Mouse (Mus musculus): ENCODE results near the gene Tspan5. TPM values are rescaled to one million over a fixed set of nuclear protein-coding genes. Genes with fewer than 3 reads are reported as not detected.

Gene Tspan5
- total and polyA plus RNA-seq, 2 experiments: 0.48 to 0.65 TPM

DNA sequence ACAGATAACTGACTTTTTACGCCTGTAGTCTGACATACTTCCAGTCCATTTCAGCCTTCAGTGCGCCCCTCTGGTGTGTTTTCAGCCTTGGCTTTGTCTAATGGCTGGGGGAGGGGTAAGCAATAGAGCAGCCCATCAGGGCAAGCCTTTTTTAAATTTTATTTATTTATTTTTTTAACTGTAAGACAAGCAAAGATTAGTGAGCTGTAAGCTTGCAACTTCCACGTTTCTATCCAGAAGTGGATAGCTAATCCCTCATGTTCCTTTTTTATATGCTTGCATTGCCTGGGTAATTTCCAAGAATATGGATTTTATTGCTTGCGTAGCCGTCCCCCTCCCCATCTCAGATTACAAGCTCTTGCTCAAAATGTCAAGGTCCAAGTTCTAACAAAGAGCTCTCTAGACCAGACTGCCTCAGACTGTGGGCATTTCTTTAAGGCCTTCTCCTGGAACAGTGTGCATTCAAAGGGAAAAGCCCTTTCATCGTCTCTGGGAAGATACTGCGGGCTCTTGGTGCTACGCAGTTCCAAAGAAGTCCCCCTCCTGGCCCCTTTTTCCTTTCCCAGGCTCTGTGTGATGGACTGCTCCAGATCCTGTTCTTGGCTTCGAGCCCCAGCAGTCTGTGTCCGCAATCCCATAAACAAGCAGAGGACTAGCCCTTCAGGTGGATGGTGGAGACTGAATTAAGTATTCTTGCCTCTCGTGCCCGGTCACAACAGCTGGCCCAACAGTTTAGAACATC lies 116.0 kb downstream of the Tspan5 start:
- Histone ChIP-seq H3K9ac (ENCODE audit: low read depth, low read length) (no peak overlapping the region), H3K4me3 (ENCODE audit: insufficient read depth, low read depth, low read length) (no peak overlapping the region), H3K79me2 (ENCODE audit: control insufficient read depth, insufficient read depth, low read length) (no peaks in the 10 kb centered on the region), H3K36me3 (ENCODE audit: control insufficient read depth, insufficient read depth, low read length) (no peaks in the 10 kb centered on the region), H3K27me3 (ENCODE audit: control insufficient read depth, insufficient read depth, low read length) (no peaks in the 10 kb centered on the region), H3K4me1 (ENCODE audit: control insufficient read depth, insufficient read depth, low read length) (no peaks in the 10 kb centered on the region), H3K27ac (replicated peaks; ENCODE audit: insufficient read depth, low read depth, low read length) (no peak overlapping the region)
- TF ChIP-seq POLR2A (IDR thresholded peaks at IDR 0.05; ENCODE audit: extremely low read depth, insufficient read depth, low read length) (no peak), CTCF (IDR thresholded peaks at IDR 0.05; ENCODE audit: low read depth, low read length) (no peak)
- 76% methylated on average over 12 of the region's 12 CpGs for WGBS
- DNase-seq (ENCODE audit: extremely low read depth, low read depth, low spot score): no peak

- H3K27me3 ChIP-seq (ENCODE audit: control insufficient read depth, insufficient read depth, low read length): no peaks in the 10 kb centered on the region
- no peak overlapping the region for H3K9ac ChIP-seq (ENCODE audit: low read depth, low read length)
- WGBS: 86% methylated on average over 6 of the region's 6 CpGs
- no peak for DNase-seq (ENCODE audit: extremely low read depth, low read depth, low spot score)
- H3K4me3 ChIP-seq (ENCODE audit: insufficient read depth, low read depth, low read length): no peak overlapping the region
- no peaks in the 10 kb centered on the region for H3K36me3 ChIP-seq (ENCODE audit: control insufficient read depth, insufficient read depth, low read length)
- no peak for TF ChIP-seq CTCF (IDR thresholded peaks at IDR 0.05; ENCODE audit: low read depth, low read length)
- no peaks in the 10 kb centered on the region for H3K79me2 ChIP-seq (ENCODE audit: control insufficient read depth, insufficient read depth, low read length)
- no peak overlapping the region for H3K27ac ChIP-seq (replicated peaks; ENCODE audit: insufficient read depth, low read depth, low read length)
- H3K4me1 ChIP-seq (ENCODE audit: control insufficient read depth, insufficient read depth, low read length): no peaks in the 10 kb centered on the region
Measured at GRCm38 (mm10) chr3:138858649-138859048, 116.7 kb downstream of the Tspan5 start.

- Histone ChIP-seq H3K27ac (replicated peaks; ENCODE audit: insufficient read depth, low read depth, low read length) (no peak overlapping the region), H3K27me3 (ENCODE audit: control insufficient read depth, insufficient read depth, low read length) (no peaks in the 10 kb centered on the region), H3K4me3 (ENCODE audit: insufficient read depth, low read depth, low read length) (no peak overlapping the region), H3K4me1 (ENCODE audit: control insufficient read depth, insufficient read depth, low read length) (no peaks in the 10 kb centered on the region), H3K9ac (ENCODE audit: low read depth, low read length) (no peak overlapping the region), H3K36me3 (ENCODE audit: control insufficient read depth, insufficient read depth, low read length) (no peaks in the 10 kb centered on the region), H3K79me2 (ENCODE audit: control insufficient read depth, insufficient read depth, low read length) (no peaks in the 10 kb centered on the region)
- TF ChIP-seq CTCF (IDR thresholded peaks at IDR 0.05; ENCODE audit: low read depth, low read length): no peak
- TF ChIP-seq POLR2A (IDR thresholded peaks at IDR 0.05; ENCODE audit: extremely low read depth, insufficient read depth, low read length): no peak
- WGBS: 89% methylated on average over 8 of the region's 8 CpGs
- DNase-seq (ENCODE audit: extremely low read depth, low read depth, low spot score): no peak
Measured at GRCm38 (mm10) chr3:138859166-138859565, 117.2 kb downstream of the Tspan5 start.

GRCm38 (mm10) chr3:138859666-138860065 lies 117.7 kb downstream of the Tspan5 start:
- DNase-seq (ENCODE audit: extremely low read depth, low read depth, low spot score): no peak
- TF ChIP-seq CTCF (IDR thresholded peaks at IDR 0.05; ENCODE audit: low read depth, low read length): no peak
- no peak for TF ChIP-seq POLR2A (IDR thresholded peaks at IDR 0.05; ENCODE audit: extremely low read depth, insufficient read depth, low read length)
- 75% methylated on average over 8 of the region's 8 CpGs for WGBS

GRCm38 (mm10) chr3:138860257-138860760 lies 118.3 kb downstream of the Tspan5 start:
- Histone ChIP-seq H3K27me3 (ENCODE audit: control insufficient read depth, insufficient read depth, low read length) (no peaks in the 10 kb centered on the region), H3K79me2 (ENCODE audit: control insufficient read depth, insufficient read depth, low read length) (no peaks in the 10 kb centered on the region), H3K27ac (replicated peaks; ENCODE audit: insufficient read depth, low read depth, low read length) (no peak overlapping the region), H3K9ac (ENCODE audit: low read depth, low read length) (no peak overlapping the region), H3K4me1 (ENCODE audit: control insufficient read depth, insufficient read depth, low read length) (no peaks in the 10 kb centered on the region), H3K36me3 (ENCODE audit: control insufficient read depth, insufficient read depth, low read length) (no peaks in the 10 kb centered on the region), H3K4me3 (ENCODE audit: insufficient read depth, low read depth, low read length) (no peak overlapping the region)
- DNase-seq (ENCODE audit: extremely low read depth, low read depth, low spot score): no peak
- 55% methylated on average over 11 of the region's 11 CpGs for WGBS
- TF ChIP-seq POLR2A (IDR thresholded peaks at IDR 0.05; ENCODE audit: extremely low read depth, insufficient read depth, low read length): no peak
- no peak for TF ChIP-seq CTCF (IDR thresholded peaks at IDR 0.05; ENCODE audit: low read depth, low read length)

More at GRCm38 (mm10) chr3:138859666-138860065, 117.7 kb downstream of the Tspan5 start:
- H3K9ac ChIP-seq (ENCODE audit: low read depth, low read length): no peak overlapping the region
- no peaks in the 10 kb centered on the region for H3K36me3 ChIP-seq (ENCODE audit: control insufficient read depth, insufficient read depth, low read length)
- no peaks in the 10 kb centered on the region for H3K27me3 ChIP-seq (ENCODE audit: control insufficient read depth, insufficient read depth, low read length)
- no peak overlapping the region for H3K4me3 ChIP-seq (ENCODE audit: insufficient read depth, low read depth, low read length)
- no peak overlapping the region for H3K27ac ChIP-seq (replicated peaks; ENCODE audit: insufficient read depth, low read depth, low read length)
- no peaks in the 10 kb centered on the region for H3K4me1 ChIP-seq (ENCODE audit: control insufficient read depth, insufficient read depth, low read length)
- no peaks in the 10 kb centered on the region for H3K79me2 ChIP-seq (ENCODE audit: control insufficient read depth, insufficient read depth, low read length)

DNA sequence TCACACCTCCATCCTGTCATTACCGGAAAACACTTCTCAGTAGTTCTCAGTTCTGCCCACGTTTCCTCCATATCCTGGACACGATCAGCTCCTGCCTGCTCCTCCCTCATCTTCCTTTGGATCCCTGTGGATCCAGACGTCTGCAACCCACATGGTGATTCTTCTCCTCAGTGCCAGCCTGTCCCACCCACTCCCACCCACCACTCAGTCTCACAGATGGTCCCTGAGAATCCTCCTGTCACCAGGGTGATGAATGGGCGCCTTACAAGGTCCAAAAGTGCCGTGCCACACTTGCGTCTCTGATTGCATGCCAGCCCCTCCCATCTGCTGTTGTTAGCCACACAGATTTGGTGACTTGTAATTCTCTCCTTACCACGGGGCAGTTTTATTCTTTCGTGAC lies 119.0 kb downstream of the Tspan5 start:
- no peak for DNase-seq (ENCODE audit: extremely low read depth, low read depth, low spot score)
- no peaks in the 10 kb centered on the region for H3K79me2 ChIP-seq (ENCODE audit: control insufficient read depth, insufficient read depth, low read length)
- H3K4me1 ChIP-seq (ENCODE audit: control insufficient read depth, insufficient read depth, low read length): no peaks in the 10 kb centered on the region
- no peak overlapping the region for H3K9ac ChIP-seq (ENCODE audit: low read depth, low read length)
- TF ChIP-seq POLR2A (IDR thresholded peaks at IDR 0.05; ENCODE audit: extremely low read depth, insufficient read depth, low read length) (no peak), CTCF (IDR thresholded peaks at IDR 0.05; ENCODE audit: low read depth, low read length) (no peak)
- WGBS: 81% methylated on average over 9 of the region's 9 CpGs
- H3K27me3 ChIP-seq (ENCODE audit: control insufficient read depth, insufficient read depth, low read length): no peaks in the 10 kb centered on the region
- no peak overlapping the region for H3K4me3 ChIP-seq (ENCODE audit: insufficient read depth, low read depth, low read length)
- H3K27ac ChIP-seq (replicated peaks; ENCODE audit: insufficient read depth, low read depth, low read length): no peak overlapping the region
- no peaks in the 10 kb centered on the region for H3K36me3 ChIP-seq (ENCODE audit: control insufficient read depth, insufficient read depth, low read length)

All from liver, adult 2 months (tissue).